Mouse (Mus musculus): ENCODE measurements around the gene Haao. TPM values are rescaled to one million over a fixed set of nuclear protein-coding genes. Genes with fewer than 3 reads are reported as not detected.
A peak's percentile ranks its signal among the peaks of the same experiment; 100 is the strongest.
"Not testable (repeated sequence)": the region's sequence is repeated elsewhere in the genome, so short reads cannot be mapped to it uniquely, and the experiment has no call there.

Haao gene
- polyA plus RNA-seq, 1 experiment = 9.6 TPM

DNA sequence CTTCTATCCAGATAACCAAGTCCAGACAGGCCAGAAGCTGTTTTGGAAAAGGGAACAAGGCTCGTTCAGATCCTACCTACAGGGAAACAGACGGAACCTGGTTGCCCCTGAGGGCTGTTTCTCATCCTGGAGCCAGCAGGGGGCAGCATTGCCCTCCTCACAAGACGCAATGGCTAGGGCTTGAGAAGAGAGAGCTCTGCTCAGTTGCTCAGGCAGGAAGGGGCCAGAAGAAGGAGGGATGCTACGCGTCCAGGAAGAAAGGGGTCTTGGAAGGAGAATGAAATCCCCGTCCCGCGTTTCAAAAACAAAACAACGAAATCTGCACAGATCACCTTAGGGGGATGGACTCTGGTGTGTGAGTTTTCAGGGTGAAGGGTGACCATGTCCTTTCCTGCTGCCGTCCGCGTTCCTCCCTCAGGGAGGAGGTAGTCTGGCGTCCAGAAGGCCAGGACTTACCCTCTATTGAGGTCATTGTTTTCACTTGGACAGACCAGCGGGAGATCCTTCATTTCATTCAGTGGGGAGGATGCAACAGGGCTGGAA lies 25.1 kb upstream of the Haao start:
- DNase-seq = peak; percentile 77
- TF ChIP-seq POLR2A (IDR thresholded peaks at IDR 0.05; ENCODE audit: borderline replicate concordance, extremely low read depth, low read depth, low read length) (no peak), CTCF (IDR thresholded peaks at IDR 0.05; ENCODE audit: insufficient read depth, low read length) (peak; percentile 96)
- Histone ChIP-seq H3K4me3 (replicated peaks; ENCODE audit: extremely low read depth, low read depth, low read length) (no peak overlapping the region), H3K4me1 (ENCODE audit: control insufficient read depth, insufficient read depth, low read length) (no peaks in the 10 kb centered on the region)
- WGBS = 13% methylated on average over 14 of the region's 14 CpGs

DNA sequence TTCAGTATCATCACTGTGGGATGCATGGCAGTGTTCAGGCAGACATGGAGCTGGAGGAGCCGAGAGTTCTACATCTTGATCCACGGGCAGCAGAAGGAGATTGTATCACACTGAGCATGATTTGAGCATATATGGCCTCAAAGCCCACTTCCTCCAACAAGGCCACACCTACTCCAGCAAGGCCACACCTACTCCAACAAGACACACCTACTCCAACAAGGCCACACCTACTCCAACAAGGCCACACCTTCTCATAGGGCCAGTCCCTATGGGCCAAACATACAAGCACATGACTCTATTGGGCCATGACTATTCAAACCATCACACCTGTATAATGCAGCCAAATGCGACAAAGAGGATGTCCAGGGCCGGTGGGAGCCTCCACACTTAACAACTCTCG lies 23.6 kb upstream of the Haao start:
- Histone ChIP-seq H3K4me1 (ENCODE audit: control insufficient read depth, insufficient read depth, low read length) (no peaks in the 10 kb centered on the region), H3K4me3 (replicated peaks; ENCODE audit: extremely low read depth, low read depth, low read length) (no peak overlapping the region)
- DNase-seq = no peak
- WGBS = 96% methylated on average over 5 of the region's 5 CpGs
- TF ChIP-seq CTCF (IDR thresholded peaks at IDR 0.05; ENCODE audit: insufficient read depth, low read length) = no peak
- TF ChIP-seq POLR2A (IDR thresholded peaks at IDR 0.05; ENCODE audit: borderline replicate concordance, extremely low read depth, low read depth, low read length) = no peak

DNA sequence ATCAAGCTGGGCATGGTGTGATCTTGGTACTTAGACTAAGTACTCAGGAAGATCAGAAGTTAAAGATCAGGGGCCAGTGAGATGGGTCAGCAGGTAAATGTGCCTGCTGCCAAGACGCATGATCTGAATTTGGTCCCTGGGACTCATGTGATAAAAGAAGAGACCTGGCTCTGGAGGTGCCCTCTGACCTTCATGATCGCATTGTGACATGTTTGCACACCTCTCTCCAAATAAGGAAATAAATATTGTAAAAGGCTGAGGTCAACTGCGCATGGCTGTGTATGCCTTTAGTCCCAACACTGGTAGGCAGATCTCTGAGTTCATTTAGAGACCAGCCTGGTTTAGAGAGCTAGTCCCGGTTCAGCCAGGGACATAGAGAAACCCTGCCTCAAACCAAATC lies 22.6 kb upstream of the Haao start:
- 81% methylated on average over 4 of the region's 4 CpGs for WGBS
- TF ChIP-seq POLR2A (IDR thresholded peaks at IDR 0.05; ENCODE audit: borderline replicate concordance, extremely low read depth, low read depth, low read length) = no peak
- no peak for TF ChIP-seq CTCF (IDR thresholded peaks at IDR 0.05; ENCODE audit: insufficient read depth, low read length)
- no peak for DNase-seq
- H3K4me1 ChIP-seq (ENCODE audit: control insufficient read depth, insufficient read depth, low read length) = no peaks in the 10 kb centered on the region
- no peak overlapping the region for H3K4me3 ChIP-seq (replicated peaks; ENCODE audit: extremely low read depth, low read depth, low read length)

DNA sequence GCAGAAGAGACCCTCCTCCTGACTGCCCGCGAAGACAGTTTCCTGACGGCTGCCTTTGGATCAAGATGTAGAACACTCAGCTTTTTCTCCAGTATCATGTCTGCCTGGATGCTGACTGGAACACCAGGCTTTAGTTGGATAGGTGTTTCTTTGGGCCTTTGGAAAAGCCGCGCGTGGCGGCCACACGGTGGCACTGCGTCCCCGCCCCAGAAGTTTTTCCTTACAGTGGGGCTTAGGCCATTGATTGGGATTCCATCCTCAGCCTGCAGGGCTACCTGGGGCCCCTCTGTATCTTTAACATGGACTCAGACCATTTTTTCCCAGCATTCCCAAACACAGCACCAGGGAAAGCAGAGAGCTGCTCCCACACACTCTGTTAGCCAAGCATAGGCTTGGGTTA lies 18.8 kb upstream of the Haao start:
- DNase-seq = no peak
- WGBS = 22% methylated on average over 10 of the region's 10 CpGs
- Histone ChIP-seq H3K4me1 (ENCODE audit: control insufficient read depth, insufficient read depth, low read length) (no peaks in the 10 kb centered on the region), H3K4me3 (replicated peaks; ENCODE audit: extremely low read depth, low read depth, low read length) (no peak overlapping the region)
- TF ChIP-seq CTCF (IDR thresholded peaks at IDR 0.05; ENCODE audit: insufficient read depth, low read length) = peak; percentile 56
- no peak for TF ChIP-seq POLR2A (IDR thresholded peaks at IDR 0.05; ENCODE audit: borderline replicate concordance, extremely low read depth, low read depth, low read length)

DNA sequence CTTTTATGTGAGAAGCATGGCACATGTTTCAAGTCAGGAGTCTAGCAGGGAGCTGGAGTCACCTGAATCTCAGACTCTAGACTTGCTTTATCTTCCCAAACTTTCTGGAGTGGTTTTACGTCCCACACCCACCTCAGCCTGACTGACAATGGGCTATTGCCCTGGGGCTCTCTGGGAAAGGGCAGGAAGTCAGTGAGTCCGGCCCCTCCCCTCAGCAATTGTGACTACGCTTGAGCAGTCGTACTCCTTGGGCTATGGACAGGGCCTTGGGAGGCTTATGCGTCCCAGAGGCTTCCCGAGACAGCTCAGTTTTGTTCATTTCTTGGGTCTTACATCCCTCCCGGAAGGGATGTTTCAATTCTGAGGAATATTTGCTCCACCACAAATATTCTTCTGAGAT lies 17.6 kb upstream of the Haao start:
- H3K4me3 ChIP-seq (replicated peaks; ENCODE audit: extremely low read depth, low read depth, low read length) = no peak overlapping the region
- no peak for TF ChIP-seq CTCF (IDR thresholded peaks at IDR 0.05; ENCODE audit: insufficient read depth, low read length)
- no peak for TF ChIP-seq POLR2A (IDR thresholded peaks at IDR 0.05; ENCODE audit: borderline replicate concordance, extremely low read depth, low read depth, low read length)
- no peak for DNase-seq
- H3K4me1 ChIP-seq (ENCODE audit: control insufficient read depth, insufficient read depth, low read length) = no peaks in the 10 kb centered on the region
- WGBS = 61% methylated on average over 7 of the region's 7 CpGs

DNA sequence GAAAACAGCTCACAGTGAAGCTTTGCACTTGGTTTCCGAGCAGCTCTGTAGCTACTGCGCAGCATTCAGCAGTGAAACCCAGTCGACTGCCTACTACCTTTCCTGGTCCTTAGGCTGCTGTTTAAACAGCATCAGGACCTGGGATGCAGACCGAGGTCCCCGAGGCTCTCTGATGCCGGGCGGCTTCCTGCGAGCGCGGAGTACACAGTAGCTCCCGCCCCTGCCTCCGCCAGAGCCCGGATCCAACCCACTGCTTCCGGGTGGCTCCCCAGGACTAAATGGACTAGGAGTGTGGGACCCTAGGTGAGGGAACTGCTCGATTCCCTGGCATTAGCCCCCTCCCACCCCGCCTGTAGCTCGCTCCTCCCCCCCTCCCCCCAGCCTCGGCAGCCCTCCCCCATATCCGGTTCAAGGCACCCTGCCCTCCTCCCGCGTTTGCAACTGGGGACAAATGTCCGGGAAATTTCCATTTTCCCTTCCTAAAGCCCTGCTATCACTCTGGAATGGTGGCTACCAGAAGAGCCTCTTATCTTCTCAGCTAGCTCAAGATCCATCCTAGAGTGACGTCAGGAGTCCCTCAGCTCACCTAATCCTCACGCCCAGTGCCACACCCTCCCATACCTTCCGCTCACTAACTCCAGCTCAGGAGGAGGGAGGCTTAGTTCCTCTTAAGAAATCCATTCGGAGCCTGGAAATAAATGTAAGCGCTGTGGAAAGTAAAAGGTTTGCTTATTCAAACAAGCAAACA lies 14.5 kb upstream of the Haao start:
- Histone ChIP-seq H3K4me3 (replicated peaks; ENCODE audit: extremely low read depth, low read depth, low read length) (peak overlapping the region; percentile 87), H3K4me1 (ENCODE audit: control insufficient read depth, insufficient read depth, low read length) (no peaks in the 10 kb centered on the region)
- TF ChIP-seq POLR2A (IDR thresholded peaks at IDR 0.05; ENCODE audit: borderline replicate concordance, extremely low read depth, low read depth, low read length) (peak; percentile 41; the same call in 1 of the 2 replicates), CTCF (IDR thresholded peaks at IDR 0.05; ENCODE audit: insufficient read depth, low read length) (no peak)
- DNase-seq = peak; percentile 73
- under 1% methylated on average over 27 of the region's 27 CpGs for WGBS

DNA sequence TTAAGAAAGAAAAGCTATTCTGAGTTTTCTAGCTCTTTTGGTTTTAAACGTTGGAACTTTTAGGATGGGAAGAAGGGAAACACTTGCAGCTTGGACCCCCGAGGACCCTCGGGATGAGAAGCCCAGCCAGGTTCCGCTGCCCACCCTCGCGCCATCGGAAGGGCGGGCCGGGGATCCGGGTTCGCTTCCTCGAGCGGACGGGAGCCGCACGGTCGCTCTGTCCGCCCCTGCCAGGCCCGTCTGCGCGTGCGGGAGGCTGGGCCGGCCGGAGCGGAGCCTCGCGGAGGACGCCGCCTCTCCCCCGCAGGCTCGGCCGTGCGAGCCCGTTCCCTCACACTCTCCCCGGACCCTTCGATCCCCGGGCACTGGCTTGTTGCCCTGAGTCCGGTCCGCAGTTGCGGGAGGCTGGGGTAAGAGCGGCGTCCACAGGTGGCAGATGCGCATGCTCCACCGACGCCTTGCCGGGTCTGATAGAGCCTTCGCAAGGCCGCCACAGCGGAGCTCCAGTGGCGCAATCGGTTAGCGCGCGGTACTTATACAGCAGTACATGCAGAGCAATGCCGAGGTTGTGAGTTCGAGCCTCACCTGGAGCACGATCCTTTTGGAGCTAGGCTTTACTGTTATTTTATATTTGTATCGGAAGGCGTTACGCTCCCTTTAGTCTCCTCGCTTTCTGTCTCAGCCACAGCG lies 13.8 kb upstream of the Haao start:
- Histone ChIP-seq H3K4me1 (ENCODE audit: control insufficient read depth, insufficient read depth, low read length) (no peaks in the 10 kb centered on the region), H3K4me3 (replicated peaks; ENCODE audit: extremely low read depth, low read depth, low read length) (peak overlapping the region; percentile 87)
- DNase-seq = peak; percentile 99
- TF ChIP-seq CTCF (IDR thresholded peaks at IDR 0.05; ENCODE audit: insufficient read depth, low read length) (no peak), POLR2A (IDR thresholded peaks at IDR 0.05; ENCODE audit: borderline replicate concordance, extremely low read depth, low read depth, low read length) (peak; percentile 60; the same call in 1 of the 2 replicates)
- WGBS = under 1% methylated on average over 62 of the region's 62 CpGs

DNA sequence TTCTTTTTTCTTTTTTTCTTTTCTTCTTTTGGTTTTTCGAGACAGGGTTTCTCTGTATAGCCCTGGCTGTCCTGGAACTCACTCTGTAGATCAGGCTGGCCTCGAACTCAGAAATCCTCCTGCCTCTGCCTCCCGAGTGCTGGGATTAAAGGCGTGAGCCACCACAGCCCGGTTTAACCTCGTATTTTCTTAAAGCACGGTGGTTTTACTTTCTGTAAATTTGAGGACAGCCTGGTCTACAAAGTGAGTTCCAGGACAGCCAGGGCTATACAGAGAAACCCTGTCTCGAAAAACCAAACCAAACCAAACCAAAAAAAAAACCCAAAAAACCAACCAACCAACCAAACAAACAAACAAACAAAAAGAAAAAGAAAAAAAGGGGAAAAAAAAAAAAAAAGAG lies 13.2 kb upstream of the Haao start:
- not testable (repeated sequence) for DNase-seq; H3K4me1 ChIP-seq (ENCODE audit: control insufficient read depth, insufficient read depth, low read length)
- peak overlapping the region; percentile 87 for H3K4me3 ChIP-seq (replicated peaks; ENCODE audit: extremely low read depth, low read depth, low read length)
- WGBS = 65% methylated on average over 8 of the region's 8 CpGs

DNA sequence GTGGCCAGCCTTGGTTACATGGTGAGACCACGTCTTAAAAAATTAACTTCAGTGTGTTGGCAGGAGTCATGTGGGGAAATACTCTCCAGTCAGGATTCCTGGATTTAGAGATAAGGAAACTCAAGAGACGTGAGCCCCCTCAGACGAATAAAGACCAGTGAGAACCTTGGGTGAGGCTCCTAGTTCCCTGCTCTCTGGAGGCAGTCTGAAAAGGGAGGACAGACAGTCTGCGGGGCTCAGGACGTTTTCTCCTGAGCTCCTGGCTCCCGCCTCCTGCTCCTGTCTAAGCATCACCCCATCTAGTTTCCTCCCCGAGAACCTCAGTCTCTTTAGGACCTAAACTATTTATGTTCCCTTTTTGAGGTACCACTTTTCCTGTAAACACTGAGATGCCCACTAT lies 12.5 kb upstream of the Haao start:
- H3K4me3 ChIP-seq (replicated peaks; ENCODE audit: extremely low read depth, low read depth, low read length) = no peak overlapping the region
- no peaks in the 10 kb centered on the region for H3K4me1 ChIP-seq (ENCODE audit: control insufficient read depth, insufficient read depth, low read length)
- TF ChIP-seq CTCF (IDR thresholded peaks at IDR 0.05; ENCODE audit: insufficient read depth, low read length) = no peak
- TF ChIP-seq POLR2A (IDR thresholded peaks at IDR 0.05; ENCODE audit: borderline replicate concordance, extremely low read depth, low read depth, low read length) = no peak
- no peak for DNase-seq
- WGBS = 73% methylated on average over 7 of the region's 7 CpGs

DNA sequence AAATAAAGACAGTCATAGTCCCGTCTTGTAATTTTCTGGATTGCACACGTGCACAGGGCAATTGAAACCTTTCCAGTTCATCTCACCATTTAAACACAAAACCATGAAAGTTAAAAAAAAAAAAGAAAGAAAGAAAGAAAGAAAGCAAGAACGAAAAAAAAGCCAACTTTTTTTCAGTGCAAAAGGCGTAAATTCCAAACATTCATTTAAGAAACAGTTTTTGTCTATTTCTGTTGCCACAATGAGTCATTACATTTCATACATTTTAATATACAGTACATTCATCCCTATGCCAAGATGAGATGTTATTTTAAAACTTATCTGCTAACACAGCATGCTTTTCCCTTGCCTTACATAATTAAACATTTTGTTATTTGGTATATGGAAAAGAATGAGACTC lies 11.9 kb upstream of the Haao start:
- H3K4me3 ChIP-seq (replicated peaks; ENCODE audit: extremely low read depth, low read depth, low read length) = no peak overlapping the region
- DNase-seq = no peak
- WGBS = 83% methylated on average over 4 of the region's 4 CpGs
- TF ChIP-seq CTCF (IDR thresholded peaks at IDR 0.05; ENCODE audit: insufficient read depth, low read length) (no peak), POLR2A (IDR thresholded peaks at IDR 0.05; ENCODE audit: borderline replicate concordance, extremely low read depth, low read depth, low read length) (no peak)
- H3K4me1 ChIP-seq (ENCODE audit: control insufficient read depth, insufficient read depth, low read length) = no peaks in the 10 kb centered on the region
